Comparison of ENCODE assay signal across 13 mouse cellular contexts in the genomic region with DNA sequence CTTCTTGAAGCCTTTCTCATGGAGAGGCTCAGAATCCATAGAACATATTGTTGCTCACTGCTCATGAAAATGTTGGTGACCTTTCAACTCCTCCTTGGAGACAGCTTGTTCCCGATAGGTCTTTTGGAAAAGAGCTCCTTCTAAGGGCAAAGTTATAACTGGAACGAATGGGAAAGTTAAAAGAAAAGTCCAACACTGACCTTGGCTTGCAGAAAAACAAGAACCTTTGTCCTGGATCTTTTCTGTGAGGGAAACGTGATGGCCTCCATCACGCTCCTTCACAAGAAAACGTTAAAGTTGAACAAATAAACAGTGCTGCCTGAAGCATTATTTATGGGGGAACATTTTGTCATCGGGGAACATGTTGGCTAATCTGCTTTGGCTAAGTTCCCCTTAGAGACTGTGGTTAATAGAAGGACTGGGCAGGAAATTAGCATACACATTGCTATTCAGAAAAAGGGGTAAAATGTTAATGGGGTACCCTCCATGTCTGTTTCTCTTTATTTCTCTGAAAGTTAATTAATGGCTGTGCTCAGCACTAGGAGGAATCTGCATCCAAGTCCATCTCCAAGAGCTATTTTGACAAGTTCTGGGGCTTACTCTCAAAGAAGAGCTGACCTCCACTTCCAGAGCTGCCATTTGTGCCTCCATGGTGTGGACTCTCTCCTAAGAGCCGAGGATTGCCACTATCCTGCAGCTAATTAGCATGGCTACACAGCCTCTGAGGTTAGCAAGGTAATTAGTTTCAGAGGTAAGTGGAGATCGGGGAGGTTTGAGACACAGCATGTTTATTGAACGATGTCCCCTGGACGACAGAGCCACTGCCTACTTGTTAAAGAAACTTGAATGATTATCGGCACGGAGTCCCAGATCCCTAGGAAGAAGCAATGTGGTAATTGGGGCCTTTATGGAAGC.
DNase-seq lines count a peak whose midpoint lies in the region; ATAC-seq lines count a peak whose summit lies in the region.
"Had no signal": no experiment of that assay in that cellular context is flagged by ENCODE, and none has a peak within 500 bp of the region (broad histone marks: within the 10 kb centered on the region; RNA-seq: fewer than 3 reads in every experiment).

No protein-coding gene starts in this region.

- H3K36me3 ChIP-seq in lung, embryonic 15.5 days: no peaks in the 10 kb centered on the region
- H3K36me3 ChIP-seq: limb, embryonic 13.5 days; midbrain, embryonic 13.5 days had no signal

- H3K4me2 ChIP-seq in lung, embryonic 15.5 days: no peak overlapping the region
- H3K4me2 ChIP-seq: limb, embryonic 13.5 days; midbrain, embryonic 13.5 days had no signal

- no peak overlapping the region for H3K4me3 ChIP-seq in lung, embryonic 15.5 days
- H3K4me3 ChIP-seq: limb, embryonic 13.5 days; midbrain, embryonic 13.5 days had no signal

- no peaks in the 10 kb centered on the region for H3K9me3 ChIP-seq in lung, embryonic 15.5 days
- H3K9me3 ChIP-seq: limb, embryonic 13.5 days; midbrain, embryonic 13.5 days had no signal

- intact Hi-C loops in heart, postnatal 36 days (cut with DNase I): no loop called here

- 56% methylated on average over 12 of the region's 12 CpGs for WGBS in lung, embryonic 15.5 days

- H3K27ac ChIP-seq in lung, embryonic 15.5 days: peak overlapping the region; percentile 77; the same call in 1 of the 2 replicates
- H3K27ac ChIP-seq: limb, embryonic 13.5 days; liver, embryonic 14.5 days; midbrain, embryonic 13.5 days had no signal

- H3K9ac ChIP-seq in lung, embryonic 15.5 days: no peak overlapping the region
- H3K9ac ChIP-seq: limb, embryonic 13.5 days; liver, embryonic 14.5 days; midbrain, embryonic 13.5 days had no signal

- peak; percentile 20 for DNase-seq in adrenal gland, adult 2 months
- no peak for DNase-seq in adrenal gland, postnatal 4 days (ENCODE audit: low spot score in 2 of 2)
- DNase-seq in heart, adult 11 months: peak; percentile 85
- DNase-seq in heart, postnatal 36 days: no peak
- no peak for DNase-seq in lung, postnatal 14 days
- DNase-seq in lung, postnatal 36 days: peak; percentile 48
- no peak for DNase-seq in cerebellum, postnatal 14 days
- DNase-seq: cerebellum, adult 9-11 months; thymus, adult 2 months had no signal

- H3K27me3 ChIP-seq in lung, embryonic 15.5 days: no peaks in the 10 kb centered on the region
- H3K27me3 ChIP-seq: limb, embryonic 13.5 days; midbrain, embryonic 13.5 days had no signal

- peaks cover 9% of the 10 kb centered on the region; the same call in 1 of the 2 replicates for H3K4me1 ChIP-seq in lung, embryonic 15.5 days
- H3K4me1 ChIP-seq: midbrain, embryonic 13.5 days had no signal

- ATAC-seq in lung, embryonic 15.5 days (ENCODE audit: borderline replicate concordance, extremely low read depth, low FRiP score, low TSS enrichment): no peak
- ATAC-seq: midbrain, embryonic 13.5 days had no signal

Comparison
In these comparisons a context has a peak if more than half of its experiments do, and no peak if none do; other contexts are left out.
1. DNase-seq: peak in adrenal gland, adult 2 months (single experiment), heart, adult 11 months (single experiment) and lung, postnatal 36 days (single experiment); none in adrenal gland, postnatal 4 days (0 of 2), heart, postnatal 36 days (0 of 2), lung, postnatal 14 days (single experiment) and cerebellum, postnatal 14 days (0 of 2).